Mouse (Mus musculus): ENCODE measurements around the gene Hist2h3c1.
"Not testable (repeated sequence)": the region's sequence is repeated elsewhere in the genome, so short reads cannot be mapped to it uniquely, and the experiment has no call there.

Gene Hist2h3c1

GRCm38 (mm10) chr3:96235836-96236235 lies 10.6 kb upstream of the Hist2h3c1 start:
- no peak for DNase-seq (ENCODE audit: low read depth)

- no peak for DNase-seq (ENCODE audit: low read depth)
Observed at GRCm38 (mm10) chr3:96236834-96237334, 9.6 kb upstream of the Hist2h3c1 start.

- peak; percentile 70 for DNase-seq (ENCODE audit: low read depth)
Observed at GRCm38 (mm10) chr3:96237335-96237903, 9.1 kb upstream of the Hist2h3c1 start.

GRCm38 (mm10) chr3:96237904-96238511 lies 8.5 kb upstream of the Hist2h3c1 start:
- DNase-seq (ENCODE audit: low read depth): peak; percentile 70

- not testable (repeated sequence) for DNase-seq (ENCODE audit: low read depth)
Observed at GRCm38 (mm10) chr3:96238954-96239793, 7.3 kb upstream of the Hist2h3c1 start, which contains the start of gene Hist2h3c2. Hist2h3c2 (minus strand) TSS chr3:96239127.

GRCm38 (mm10) chr3:96239949-96240798 lies 6.3 kb upstream of the Hist2h3c1 start, which contains the start of gene Hist2h2aa2:
Hist2h2aa2 (minus strand) TSS chr3:96240276.
- peak; percentile 75 for DNase-seq (ENCODE audit: low read depth)

GRCm38 (mm10) chr3:96240799-96241197 lies 5.7 kb upstream of the Hist2h3c1 start:
- no peak for DNase-seq (ENCODE audit: low read depth)

- peak; percentile 35 for DNase-seq (ENCODE audit: low read depth)
Observed at GRCm38 (mm10) chr3:96243921-96244572, 2.4 kb upstream of the Hist2h3c1 start.

GRCm38 (mm10) chr3:96245003-96245886 lies 1.2 kb upstream of the Hist2h3c1 start, which contains the start of gene Hist2h2aa1:
Hist2h2aa1 (plus strand) TSS chr3:96245497.
- DNase-seq (ENCODE audit: low read depth): peak; percentile 89

GRCm38 (mm10) chr3:96246018-96246417 lies 467 bp upstream of the Hist2h3c1 start:
- not testable (repeated sequence) for DNase-seq (ENCODE audit: low read depth)

GRCm38 (mm10) chr3:96247356-96248140 lies 1.1 kb downstream of the Hist2h3c1 start:
- DNase-seq (ENCODE audit: low read depth): peak; percentile 52

- DNase-seq (ENCODE audit: low read depth): peak; percentile 22
Observed at GRCm38 (mm10) chr3:96248141-96249033, 1.9 kb downstream of the Hist2h3c1 start.

GRCm38 (mm10) chr3:96249034-96249345 lies 2.5 kb downstream of the Hist2h3c1 start:
- DNase-seq (ENCODE audit: low read depth): no peak

GRCm38 (mm10) chr3:96250890-96251289 lies 4.4 kb downstream of the Hist2h3c1 start:
- DNase-seq (ENCODE audit: low read depth): peak; percentile 5

- DNase-seq (ENCODE audit: low read depth): peak; percentile 14
Observed at GRCm38 (mm10) chr3:96251787-96252186, 5.3 kb downstream of the Hist2h3c1 start.

- no peak for DNase-seq (ENCODE audit: low read depth)
Observed at GRCm38 (mm10) chr3:96254683-96255355, 8.3 kb downstream of the Hist2h3c1 start.

- DNase-seq (ENCODE audit: low read depth): peak; percentile 57
Observed at GRCm38 (mm10) chr3:96255926-96256593, 9.6 kb downstream of the Hist2h3c1 start.
